Mouse (Mus musculus) megakaryocyte, embryonic 14.5 days (primary cell): ENCODE results near the gene Ttll10. TPM values are rescaled to one million over a fixed set of nuclear protein-coding genes. Genes with fewer than 3 reads are reported as not detected.
A peak's percentile ranks its signal among the peaks of the same experiment; 100 is the strongest.

Experiments used
- H3K27me3 ChIP-seq: replicated peaks from 2 replicates; pipeline ENCODE3; 2012; ENCODE audit warnings: inconsistent platforms
- H3K36me3 ChIP-seq: replicated peaks from 2 replicates; pipeline ENCODE3; 2012; ENCODE audit warnings: low read length, inconsistent platforms, mixed read lengths
- H3K4me1 ChIP-seq: 2 replicates; pipeline ENCODE4 v1.6.1; 2012; ENCODE audit warnings: inconsistent platforms
- H3K4me3 ChIP-seq: replicated peaks from 2 replicates; pipeline ENCODE3; 2012; ENCODE audit warnings: moderate library complexity, mild to moderate bottlenecking, inconsistent platforms
- H3K9me3 ChIP-seq: 2 replicates; pipeline ENCODE4 v1.6.1; 2012; ENCODE audit warnings: inconsistent platforms
- FLI1 ChIP-seq: IDR thresholded peaks from 2 replicates; pipeline ENCODE4 v1.6.1; 2012; ENCODE audit warnings: low read length, inconsistent platforms, mixed read lengths
- GATA1 ChIP-seq: IDR thresholded peaks from 3 replicates; pipeline ENCODE4 v1.6.1; 2012; ENCODE audit warnings: mixed read lengths, low read length, inconsistent platforms, borderline replicate concordance
- polyA plus RNA-seq: library from polyadenylated mRNA; stranded (reverse); fragments of >175 nt; gene quantifications from 2 replicates; pipeline ENCODE4 v1.2.3, GENCODE M21; 2012; ENCODE audit warnings: low replicate concordance; ENCODE audit not compliant: insufficient read depth

Gene Ttll10
- polyA plus RNA-seq, 1 experiment, result not detected

DNA sequence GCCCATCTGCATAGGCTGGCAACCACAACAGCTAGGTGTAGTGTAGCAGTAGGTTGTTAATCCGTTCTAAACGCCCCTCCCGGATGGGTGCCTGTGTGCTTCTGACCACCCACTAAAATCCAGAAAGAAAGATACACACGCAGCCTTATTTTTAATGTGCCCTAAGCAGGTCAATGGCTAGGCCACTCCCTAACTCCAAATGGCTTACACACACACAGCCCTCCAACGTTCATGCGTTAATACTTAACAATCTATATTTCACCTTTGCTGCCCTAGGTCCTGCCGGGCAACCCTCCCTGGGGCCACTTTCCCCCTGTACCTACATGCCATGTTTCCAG lies 28.0 kb downstream of the Ttll10 start:
- Histone ChIP-seq H3K36me3 (peaks cover 45% of the 10 kb centered on the region), H3K4me1 (peaks cover 97% of the 10 kb centered on the region), H3K9me3 (no peaks in the 10 kb centered on the region), H3K27me3 (peaks cover 20% of the 10 kb centered on the region), H3K4me3 (peak overlapping the region; percentile 95)
- no peak for TF ChIP-seq FLI1
- TF ChIP-seq GATA1, result no peak

DNA sequence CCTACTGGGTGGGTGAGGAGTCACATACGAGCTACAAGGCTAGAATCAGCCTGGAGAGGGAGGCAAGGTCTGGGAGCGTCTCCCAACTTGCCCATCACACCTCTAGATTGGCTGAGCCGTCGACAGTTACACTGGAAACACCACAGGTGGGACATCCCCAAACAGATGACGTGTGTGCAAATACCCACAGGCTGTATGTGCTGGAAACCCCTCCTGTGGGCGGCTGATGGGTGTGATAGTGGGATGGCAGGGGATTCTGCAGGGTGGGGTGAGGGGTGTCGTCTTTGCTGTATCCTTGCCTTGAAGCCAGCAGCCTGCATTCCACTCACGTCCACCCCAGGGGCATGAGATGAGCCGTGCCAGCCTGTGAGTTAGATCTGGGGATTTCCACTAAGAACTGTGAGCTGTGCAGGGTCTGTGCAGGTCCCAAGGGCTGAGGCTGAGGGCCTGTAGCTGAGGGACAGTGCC lies 28.5 kb downstream of the Ttll10 start:
- H3K4me1 ChIP-seq, result peaks cover 97% of the 10 kb centered on the region
- H3K27me3 ChIP-seq, result peaks cover 15% of the 10 kb centered on the region
- H3K36me3 ChIP-seq, result peaks cover 51% of the 10 kb centered on the region
- peak overlapping the region; percentile 95 for H3K4me3 ChIP-seq
- H3K9me3 ChIP-seq, result no peaks in the 10 kb centered on the region
- TF ChIP-seq FLI1, result no peak
- no peak for TF ChIP-seq GATA1

DNA sequence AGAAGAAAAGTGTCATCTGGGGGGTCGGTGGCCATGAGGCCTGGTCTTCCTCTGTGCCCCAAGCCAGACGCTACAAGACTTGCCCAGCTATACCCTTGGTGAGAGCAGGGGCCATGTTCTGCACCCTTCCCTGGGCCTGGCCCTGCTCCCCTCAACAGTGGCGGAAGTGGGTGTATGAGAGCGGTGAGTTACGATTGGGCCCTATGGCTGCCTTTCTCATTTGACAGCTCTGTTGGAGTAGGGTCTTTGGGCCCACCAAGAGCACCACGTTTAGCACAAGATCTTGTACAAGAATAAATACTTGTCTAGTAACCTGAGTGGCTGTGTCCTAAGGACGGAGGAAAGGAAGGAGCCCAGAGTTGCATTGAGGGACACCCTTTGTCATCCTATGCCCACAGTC lies 30.6 kb downstream of the Ttll10 start:
- TF ChIP-seq FLI1, result no peak
- no peak for TF ChIP-seq GATA1
- Histone ChIP-seq H3K4me3 (no peak overlapping the region), H3K4me1 (peaks cover 79% of the 10 kb centered on the region), H3K9me3 (no peaks in the 10 kb centered on the region), H3K27me3 (no peaks in the 10 kb centered on the region), H3K36me3 (peaks cover 67% of the 10 kb centered on the region)

GRCm38 (mm10) chr4:156026013-156026412 lies 33.2 kb downstream of the Ttll10 start, which contains the start of gene Tnfrsf18:
Gene Tnfrsf18 (plus strand): TSS chr4:156026164.
- no peaks in the 10 kb centered on the region for H3K27me3 ChIP-seq
- H3K9me3 ChIP-seq, result no peaks in the 10 kb centered on the region
- H3K36me3 ChIP-seq, result peaks cover 91% of the 10 kb centered on the region
- peaks cover 69% of the 10 kb centered on the region for H3K4me1 ChIP-seq
- H3K4me3 ChIP-seq, result peak within 1 kb of the TSS; percentile 57
- TF ChIP-seq GATA1 (no peak), FLI1 (no peak)

DNA sequence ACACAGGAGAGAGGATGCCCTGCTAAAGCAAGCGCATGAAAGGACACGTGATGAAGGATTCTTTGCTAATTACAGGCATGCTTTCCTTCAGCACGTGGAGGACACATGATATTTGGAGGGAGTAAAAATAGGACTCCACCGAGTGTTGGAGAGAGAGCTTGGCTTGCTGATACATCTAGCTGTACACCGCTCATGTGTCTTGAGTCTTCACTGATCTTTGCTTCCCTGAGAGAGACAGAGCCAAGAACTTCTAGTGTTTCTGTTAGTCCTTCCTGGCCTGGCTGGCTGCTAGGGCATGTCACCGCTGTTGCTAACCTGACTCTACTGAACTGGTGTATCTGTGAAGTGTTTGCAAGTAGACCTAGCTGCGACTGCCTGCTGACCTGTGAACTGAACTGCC lies 35.0 kb downstream of the Ttll10 start:
- Histone ChIP-seq H3K9me3 (no peaks in the 10 kb centered on the region), H3K36me3 (peaks cover 93% of the 10 kb centered on the region), H3K27me3 (no peaks in the 10 kb centered on the region), H3K4me3 (no peak overlapping the region), H3K4me1 (peaks cover 51% of the 10 kb centered on the region)
- TF ChIP-seq GATA1 (no peak), FLI1 (no peak)

DNA sequence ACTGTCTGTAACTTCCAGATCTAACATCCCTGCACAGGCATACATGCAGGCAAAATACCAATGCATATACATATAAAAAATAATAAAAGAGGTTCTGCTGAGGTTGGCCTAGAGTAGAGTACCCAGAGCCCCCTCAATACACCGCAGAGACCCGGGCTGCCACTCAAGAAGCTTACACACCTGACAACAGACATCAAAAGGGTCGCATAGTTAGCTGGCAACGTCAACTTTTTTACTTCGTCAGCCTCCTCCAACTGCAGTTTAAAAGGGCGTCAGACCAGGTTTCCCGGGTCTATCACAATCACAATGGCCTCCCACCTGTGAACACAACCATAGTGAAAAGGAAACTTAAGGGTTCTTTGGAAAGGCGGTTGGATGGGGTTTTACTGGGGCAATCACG lies 35.7 kb downstream of the Ttll10 start:
- no peaks in the 10 kb centered on the region for H3K27me3 ChIP-seq
- peaks cover 45% of the 10 kb centered on the region for H3K4me1 ChIP-seq
- TF ChIP-seq GATA1 (no peak), FLI1 (no peak)
- H3K9me3 ChIP-seq, result no peaks in the 10 kb centered on the region
- H3K36me3 ChIP-seq, result peaks cover 91% of the 10 kb centered on the region
- no peak overlapping the region for H3K4me3 ChIP-seq

DNA sequence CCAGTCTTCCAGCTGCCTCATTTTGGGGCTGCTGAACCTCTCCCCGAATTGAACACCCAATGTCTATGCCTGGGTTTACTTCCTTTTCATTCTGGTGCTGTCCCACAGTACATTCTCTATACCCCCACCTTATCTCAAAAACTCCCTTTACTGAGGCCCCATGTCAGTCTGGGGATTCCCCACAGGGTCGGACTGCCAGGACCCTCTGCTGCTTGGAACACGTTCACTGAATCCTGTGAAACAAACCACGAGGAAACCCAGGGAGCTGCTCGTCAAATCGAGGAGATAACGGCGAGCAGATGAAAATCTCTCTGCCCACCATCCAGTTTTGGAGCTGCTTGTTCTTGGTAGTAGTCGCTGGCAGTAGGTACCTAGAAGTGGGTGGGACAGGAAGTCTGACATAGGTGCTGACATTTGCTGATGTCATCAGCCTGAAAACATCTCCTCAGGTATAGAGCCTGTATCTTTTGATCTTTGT lies 37.2 kb downstream of the Ttll10 start:
- Histone ChIP-seq H3K27me3 (no peaks in the 10 kb centered on the region), H3K4me3 (no peak overlapping the region), H3K36me3 (peaks cover 84% of the 10 kb centered on the region), H3K4me1 (peaks cover 30% of the 10 kb centered on the region), H3K9me3 (no peaks in the 10 kb centered on the region)
- TF ChIP-seq GATA1 (no peak), FLI1 (no peak)

- H3K4me3 ChIP-seq, result no peak overlapping the region
- H3K36me3 ChIP-seq, result peaks cover 83% of the 10 kb centered on the region
- TF ChIP-seq FLI1, result no peak
- no peaks in the 10 kb centered on the region for H3K27me3 ChIP-seq
- H3K4me1 ChIP-seq, result peaks cover 24% of the 10 kb centered on the region
- H3K9me3 ChIP-seq, result no peaks in the 10 kb centered on the region
Measured at GRCm38 (mm10) chr4:156021381-156021780, 37.8 kb downstream of the Ttll10 start.

DNA sequence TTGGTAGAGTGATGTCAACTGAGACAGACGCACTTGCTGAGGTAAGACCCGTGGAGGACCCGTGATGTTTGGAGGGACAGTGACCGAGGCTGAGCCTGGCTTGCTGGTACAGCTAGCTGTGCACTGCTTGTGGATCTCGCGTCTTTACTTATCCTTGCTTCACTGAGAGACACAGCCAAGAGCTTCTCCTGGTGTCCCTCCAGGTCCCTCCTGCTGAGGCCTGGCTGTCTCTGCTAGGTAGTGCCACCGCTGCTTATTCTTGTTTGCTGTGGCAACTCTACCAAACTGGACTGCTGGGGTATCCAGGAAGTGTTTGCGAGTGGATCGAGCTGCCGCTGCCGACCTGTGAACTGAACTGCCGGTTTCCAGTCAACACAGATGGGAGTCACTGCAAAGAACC lies 39.4 kb downstream of the Ttll10 start:
- TF ChIP-seq FLI1 (no peak), GATA1 (no peak)
- H3K27me3 ChIP-seq, result no peaks in the 10 kb centered on the region
- no peak overlapping the region for H3K4me3 ChIP-seq
- peaks cover 84% of the 10 kb centered on the region for H3K36me3 ChIP-seq
- H3K9me3 ChIP-seq, result no peaks in the 10 kb centered on the region
- peaks cover 20% of the 10 kb centered on the region for H3K4me1 ChIP-seq

- Histone ChIP-seq H3K4me3 (no peak overlapping the region), H3K36me3 (peaks cover 88% of the 10 kb centered on the region), H3K4me1 (peaks cover 28% of the 10 kb centered on the region), H3K27me3 (no peaks in the 10 kb centered on the region), H3K9me3 (no peaks in the 10 kb centered on the region)
- TF ChIP-seq FLI1 (no peak), GATA1 (no peak)
Measured at GRCm38 (mm10) chr4:156014436-156014835, 44.8 kb downstream of the Ttll10 start.

DNA sequence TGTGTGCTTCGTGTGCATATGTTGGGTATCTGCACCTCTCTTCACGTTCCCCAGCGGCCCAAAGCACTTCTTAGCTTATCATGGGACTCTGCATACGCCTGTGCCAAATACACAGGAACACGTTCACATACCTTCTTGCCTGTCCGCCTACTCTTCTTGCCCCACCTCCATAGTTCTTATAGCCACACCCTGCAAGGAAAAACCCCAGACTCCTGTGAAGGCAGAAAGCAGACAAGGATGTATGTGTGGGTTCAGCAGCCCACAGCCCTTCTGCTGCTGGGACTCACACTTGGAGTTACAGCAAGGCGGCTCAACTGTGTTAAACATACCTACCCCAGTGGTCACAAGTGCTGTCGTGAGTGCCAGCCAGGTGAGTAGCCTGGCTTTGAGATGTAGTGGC lies 45.6 kb downstream of the Ttll10 start, which contains the start of gene Tnfrsf4:
Gene Tnfrsf4, plus strand, starts transcription at position 207 of the 400 bp plus-strand sequence.
- TF ChIP-seq GATA1, result no peak
- H3K4me1 ChIP-seq, result peaks cover 28% of the 10 kb centered on the region
- no peak within 1 kb of the TSS for H3K4me3 ChIP-seq
- no peaks in the 10 kb centered on the region for H3K27me3 ChIP-seq
- peaks cover 90% of the 10 kb centered on the region for H3K36me3 ChIP-seq
- no peaks in the 10 kb centered on the region for H3K9me3 ChIP-seq
